8 mouse cellular contexts compared by ENCODE assay signal in genomic region chr8:126583971-126584843, GRCm38 (mm10). TPM values are rescaled to one million over a fixed set of nuclear protein-coding genes. Genes with fewer than 3 reads are reported as not detected.
DNase-seq lines count a peak whose midpoint lies in the region; ATAC-seq lines count a peak whose summit lies in the region.

No protein-coding gene starts in this region.

- peak; percentile 40 for ATAC-seq in inflammation-experienced regulatory T-cells, adult 6 months
- ATAC-seq in megakaryocyte-erythroid progenitor cell, adult 5-6 weeks (replicated peaks; ENCODE audit: low FRiP score, low TSS enrichment, poor library complexity, severe bottlenecking) = peak; percentile 54

- intact Hi-C loops in gastrocnemius, postnatal 36 days (cut with DNase I) = loop anchor here (5.0 kb wide), 1 partner anchor 87 kb away; no protein-coding TSS in a partner anchor
- intact Hi-C loops in left cerebral cortex, postnatal 36 days (cut with DNase I) = loop anchor here (1.0 to 5.0 kb wide), 3 partner anchors 10 to 338 kb away; no protein-coding TSS in a partner anchor

- peak; percentile 80 for DNase-seq in adrenal gland, adult 8-10 months
- peak; percentile 84 for DNase-seq in embryo, embryonic 9.5 days (ENCODE audit: extremely low spot score)
- peak; percentile 67 to 70 for DNase-seq in gastrocnemius, postnatal 36 days
- DNase-seq in left cerebral cortex, postnatal 36 days (ENCODE audit: low spot score in 2 of 2) = peak; percentile 73 to 85
- peak; percentile 73 for DNase-seq in right cerebral cortex, postnatal 4 days
- peak; percentile 75 to 77 for DNase-seq in urinary bladder, postnatal 4 days (ENCODE audit: low spot score in 2 of 2)

RNA-seq across cellular contexts. Expression of gene Irf2bp2, which starts 9.6 kb away (rescaled TPM):
- 100 to 1,000 TPM in 2 of 4 experiments, 10 to 100 TPM in 2; 74.4 to 129 (median 98.9) TPM for total RNA-seq in adrenal gland, adult 8-10 months (2022)
- 10 to 100 TPM; 26.5 to 30.1 TPM for total RNA-seq in gastrocnemius, postnatal 36 days (2021)
- polyA plus RNA-seq in inflammation-experienced regulatory T-cells, adult 6 months (2017; shearing (Covaris generic)) = 10 to 100 TPM; 16.7 to 25.3 (median 24.5) TPM
- 10 to 100 TPM; 54.3 to 63.3 TPM for total RNA-seq in left cerebral cortex, postnatal 36 days (2021)
- 45.8 and 54.3 TPM in 2 replicates for total RNA-seq in megakaryocyte-erythroid progenitor cell, adult 5-6 weeks (2014; fragmentation: Nextera tagmentation)
- 44.1 and 56.8 TPM in 2 replicates for total RNA-seq in megakaryocyte-erythroid progenitor cell, adult 5-6 weeks (2017)

Comparison
In these comparisons a context has a peak if more than half of its experiments do, and no peak if none do; other contexts are left out.
1. Peak in every context shown above with its lines: DNase-seq and ATAC-seq.